Mouse (Mus musculus) small intestine, adult 2 months (tissue): ENCODE data around the gene Slc39a3. TPM values are rescaled to one million over a fixed set of nuclear protein-coding genes. Genes with fewer than 3 reads are reported as not detected.

ENCODE experiments used
- H3K27ac ChIP-seq: fragments of 200-500 bp; 2 replicates; pipeline ENCODE4 v1.5.1; 2012; ENCODE audit warnings: low read depth, low read length, control low read depth, inconsistent platforms; ENCODE audit not compliant: insufficient read depth
- H3K27me3 ChIP-seq: fragments of 200-500 bp; 2 replicates; pipeline ENCODE4 v1.6.1; 2012; ENCODE audit warnings: mild to moderate bottlenecking, moderate library complexity, low read length, inconsistent platforms; ENCODE audit not compliant: control insufficient read depth, insufficient read depth
- H3K36me3 ChIP-seq: fragments of 200-500 bp; 2 replicates; pipeline ENCODE4 v1.6.1; 2012; ENCODE audit warnings: mild to moderate bottlenecking, low read length, control low read depth, inconsistent platforms; ENCODE audit not compliant: control insufficient read depth, insufficient read depth
- H3K4me1 ChIP-seq: fragments of 200-500 bp; 2 replicates; pipeline ENCODE4 v1.6.1; 2012; ENCODE audit warnings: low read length, inconsistent platforms, mixed read lengths; ENCODE audit not compliant: control insufficient read depth, insufficient read depth, insufficient read length
- H3K4me3 ChIP-seq: fragments of 200-500 bp; 2 replicates; pipeline ENCODE4 v1.5.1; 2012; ENCODE audit warnings: low read depth, mild to moderate bottlenecking, control low read depth, inconsistent platforms, low read length, moderate library complexity
- CTCF ChIP-seq: fragments of 200-500 bp; IDR thresholded peaks from 2 replicates; pipeline ENCODE4 v1.5.1; 2012; ENCODE audit warnings: low read depth, mild to moderate bottlenecking, control low read depth, inconsistent platforms, low read length, moderate library complexity, mixed read lengths; ENCODE audit not compliant: insufficient replicate concordance, insufficient read length; ENCODE audit errors: extremely low read depth
- POLR2A ChIP-seq: fragments of 200-500 bp; IDR thresholded peaks from 2 replicates; pipeline ENCODE4 v1.6.1; 2012; ENCODE audit warnings: low read depth, mild to moderate bottlenecking, control low read depth, inconsistent platforms, low read length, moderate library complexity
- WGBS: fragments of 180-500 bp; shearing (Covaris S2); methylation state at CpG from one replicate; pipeline ENCODE4 v1.1.7; 2018; 5-methylcytosine and 5-hydroxymethylcytosine counted together
- polyA plus RNA-seq: library from polyadenylated mRNA; depleted of rRNA; stranded (reverse); fragments of >200 nt; gene quantifications from 2 replicates; pipeline ENCODE4 v1.2.3, GENCODE M21; 2012

Slc39a3 gene
- polyA plus RNA-seq, 1 experiment: 31.6 TPM

GRCm38 (mm10) chr10:81025639-81026275, 11.5 kb downstream of the Slc39a3 start, which contains the start of gene Diras1:
Diras1 (minus strand) TSS chr10:81025662.
- peaks cover 2% of the 10 kb centered on the region for H3K36me3 ChIP-seq
- no peak within 1 kb of the TSS for H3K27ac ChIP-seq
- peaks cover 23% of the 10 kb centered on the region for H3K27me3 ChIP-seq
- H3K4me3 ChIP-seq: peak within 1 kb of the TSS; percentile 40
- WGBS: 38% methylated on average over 12 of the region's 12 CpGs
- H3K4me1 ChIP-seq: peaks cover 2% of the 10 kb centered on the region; the same call in 1 of the 2 replicates
- no peak for TF ChIP-seq POLR2A
- TF ChIP-seq CTCF: no peak

- 3% methylated on average over 36 of the region's 43 CpGs for WGBS
- Histone ChIP-seq H3K27me3 (peaks cover 23% of the 10 kb centered on the region), H3K4me1 (peaks cover 2% of the 10 kb centered on the region; the same call in 1 of the 2 replicates), H3K36me3 (no peaks in the 10 kb centered on the region), H3K4me3 (peak overlapping the region; percentile 40), H3K27ac (no peak overlapping the region)
- no peak for TF ChIP-seq POLR2A
- TF ChIP-seq CTCF: no peak
Measured at GRCm38 (mm10) chr10:81025047-81025621, 12.1 kb downstream of the Slc39a3 start.

GRCm38 (mm10) chr10:81024346-81024937, 12.8 kb downstream of the Slc39a3 start:
- 67% methylated on average over 5 of the region's 5 CpGs for WGBS
- peaks cover 2% of the 10 kb centered on the region; the same call in 1 of the 2 replicates for H3K4me1 ChIP-seq
- H3K27ac ChIP-seq: no peak overlapping the region
- H3K4me3 ChIP-seq: no peak overlapping the region
- TF ChIP-seq CTCF (no peak), POLR2A (no peak)
- peaks cover 23% of the 10 kb centered on the region for H3K27me3 ChIP-seq
- no peaks in the 10 kb centered on the region for H3K36me3 ChIP-seq

GRCm38 (mm10) chr10:81022744-81023143, 14.5 kb downstream of the Slc39a3 start:
- 57% methylated on average over 8 of the region's 8 CpGs for WGBS
- H3K27me3 ChIP-seq: peaks cover 23% of the 10 kb centered on the region
- no peak overlapping the region for H3K4me3 ChIP-seq
- H3K4me1 ChIP-seq: peaks cover 2% of the 10 kb centered on the region; the same call in 1 of the 2 replicates
- no peak overlapping the region for H3K27ac ChIP-seq
- H3K36me3 ChIP-seq: no peaks in the 10 kb centered on the region
- no peak for TF ChIP-seq CTCF
- no peak for TF ChIP-seq POLR2A

GRCm38 (mm10) chr10:81021547-81022110, 15.6 kb downstream of the Slc39a3 start:
- WGBS: 7% methylated on average over 25 of the region's 26 CpGs
- Histone ChIP-seq H3K4me1 (peaks cover 2% of the 10 kb centered on the region; the same call in 1 of the 2 replicates), H3K27me3 (peaks cover 23% of the 10 kb centered on the region), H3K27ac (no peak overlapping the region), H3K4me3 (no peak overlapping the region), H3K36me3 (no peaks in the 10 kb centered on the region)
- TF ChIP-seq CTCF (no peak), POLR2A (no peak)

- WGBS: 50% methylated on average over 2 of the region's 2 CpGs
- Histone ChIP-seq H3K27me3 (peaks cover 14% of the 10 kb centered on the region), H3K4me1 (no peaks in the 10 kb centered on the region), H3K27ac (no peak overlapping the region), H3K36me3 (no peaks in the 10 kb centered on the region), H3K4me3 (no peak overlapping the region)
- no peak for TF ChIP-seq CTCF
- no peak for TF ChIP-seq POLR2A
Measured at GRCm38 (mm10) chr10:81020207-81020606, 17.0 kb downstream of the Slc39a3 start.

- WGBS: 55% methylated on average over 6 of the region's 6 CpGs
Measured at GRCm38 (mm10) chr10:81019687-81020086, 17.5 kb downstream of the Slc39a3 start.

More at GRCm38 (mm10) chr10:81019687-81020086, 17.5 kb downstream of the Slc39a3 start:
- Histone ChIP-seq H3K4me1 (peaks cover under 1% of the 10 kb centered on the region; the same call in 1 of the 2 replicates), H3K4me3 (no peak overlapping the region), H3K27me3 (peaks cover 9% of the 10 kb centered on the region), H3K27ac (no peak overlapping the region), H3K36me3 (no peaks in the 10 kb centered on the region)
- no peak for TF ChIP-seq POLR2A
- TF ChIP-seq CTCF: no peak
